Mouse (Mus musculus) C2C12 (cell line): ENCODE results near the gene Clrn2.

Experiments used
- CTCF ChIP-seq: IDR thresholded peaks from one replicate; pipeline ENCODE4 v1.5.1; 2011; ENCODE audit not compliant: control insufficient read depth, insufficient read depth, insufficient read length
- USF1 ChIP-seq: IDR thresholded peaks from one replicate; pipeline ENCODE4 v1.6.1; 2011; ENCODE audit warnings: low read depth, mild to moderate bottlenecking, control low read depth, moderate library complexity

DNA sequence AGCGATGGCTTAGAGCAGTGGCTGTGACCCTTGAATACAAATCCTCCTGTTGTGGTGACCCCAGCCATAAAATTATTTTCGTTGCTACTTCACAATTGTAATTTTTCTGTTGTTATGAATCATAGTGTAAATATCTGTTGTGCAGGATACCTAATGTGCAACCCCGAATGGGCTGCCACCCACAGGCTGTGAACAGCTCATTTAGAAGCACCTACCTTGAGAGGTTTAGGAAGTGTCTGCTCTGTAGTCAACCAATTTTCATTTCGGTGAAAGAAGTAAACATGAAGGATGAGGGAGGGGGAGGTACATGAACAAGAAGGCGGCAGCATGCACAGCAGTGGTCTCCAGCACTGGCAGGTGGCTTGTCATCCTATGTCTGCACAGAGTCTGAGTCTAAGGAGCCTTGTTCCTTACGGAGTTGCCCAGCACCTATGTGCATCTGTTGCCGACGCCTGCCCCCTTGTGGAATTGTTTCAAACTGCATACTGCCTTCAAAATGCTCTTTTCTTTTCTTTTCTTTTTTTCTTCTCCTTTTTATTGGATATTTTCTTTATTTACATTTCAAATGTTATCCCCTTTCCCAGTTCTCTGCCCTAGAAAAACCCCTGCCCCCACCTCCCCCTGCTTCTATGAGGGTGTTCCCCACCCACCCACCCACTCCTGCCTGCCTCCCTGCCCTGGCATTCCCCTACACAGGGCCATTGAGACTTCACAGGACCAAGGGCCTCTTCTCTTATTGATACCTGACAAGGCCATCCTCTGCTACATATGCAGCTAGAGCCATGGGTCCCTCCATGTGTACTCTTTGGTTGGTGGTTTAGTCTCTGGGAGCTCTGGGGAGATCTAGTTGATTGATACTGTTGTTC lies 29.3 kb upstream of the Clrn2 start:
- TF ChIP-seq CTCF (peak; percentile 51), USF1 (no peak)
